Mouse (Mus musculus) brain, embryonic 14.5 days (tissue): Measurements from ENCODE around the gene Kat2a. TPM values are rescaled to one million over a fixed set of nuclear protein-coding genes. Genes with fewer than 3 reads are reported as not detected.

Source experiments
- DNase-seq: peaks from one replicate; pipeline ENCODE4 v3.0.0-alpha.2; 2011; ENCODE audit warnings: low read depth
- CTCF ChIP-seq: fragments of 200-500 bp; IDR thresholded peaks from 2 replicates; pipeline ENCODE4 v1.5.1; 2012; ENCODE audit warnings: inconsistent platforms, mild to moderate bottlenecking, moderate library complexity, borderline replicate concordance; ENCODE audit not compliant: insufficient read depth, insufficient read length; ENCODE audit errors: extremely low read depth
- POLR2A ChIP-seq: fragments of 200-500 bp; IDR thresholded peaks from 2 replicates; pipeline ENCODE4 v1.6.1; 2012; ENCODE audit warnings: mild to moderate bottlenecking, inconsistent platforms, borderline replicate concordance; ENCODE audit not compliant: poor library complexity, insufficient read depth, insufficient read length, severe bottlenecking; ENCODE audit errors: extremely low read depth
- polyA plus RNA-seq: library from polyadenylated mRNA; depleted of rRNA; stranded (reverse); fragments of >200 nt; gene quantifications from 2 replicates; pipeline ENCODE4 v1.2.3, GENCODE M21; 2012

The Kat2a gene
- polyA plus RNA-seq, 1 experiment, result 61.8 TPM

- DNase-seq, result no peak
- TF ChIP-seq POLR2A, result no peak
Observed at GRCm38 (mm10) chr11:100703366-100703765, 8.9 kb downstream of the Kat2a start.

GRCm38 (mm10) chr11:100702906-100703305 lies 9.4 kb downstream of the Kat2a start:
- no peak for DNase-seq
- no peak for TF ChIP-seq POLR2A
- no peak for TF ChIP-seq CTCF

- TF ChIP-seq CTCF (peak; percentile 84), POLR2A (no peak)
- peak; percentile 89 for DNase-seq
Observed at GRCm38 (mm10) chr11:100702081-100702851, 10.0 kb downstream of the Kat2a start.

DNA sequence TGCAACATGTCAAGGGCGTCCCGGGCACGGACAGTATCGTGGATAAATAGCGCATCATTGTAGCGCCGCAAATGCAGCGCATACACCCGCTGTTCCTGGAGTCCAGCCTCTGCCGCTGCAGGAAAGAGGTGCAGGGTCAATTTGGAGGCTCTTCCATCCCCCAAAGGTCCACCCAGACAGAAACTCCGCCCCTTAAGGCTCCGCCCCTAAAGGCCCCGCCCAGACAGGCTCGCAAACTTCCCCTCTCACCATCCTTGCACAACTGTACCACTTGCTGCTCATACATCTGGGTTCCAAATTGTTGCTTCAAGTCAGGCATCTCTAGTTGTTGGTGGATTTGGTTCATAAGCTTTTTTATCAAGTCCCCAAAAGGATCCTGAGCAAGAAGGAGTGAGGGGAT lies 11.0 kb downstream of the Kat2a start:
- no peak for TF ChIP-seq CTCF
- TF ChIP-seq POLR2A, result no peak
- no peak for DNase-seq

- no peak for TF ChIP-seq CTCF
- TF ChIP-seq POLR2A, result no peak
- DNase-seq, result no peak
Observed at GRCm38 (mm10) chr11:100700710-100701109, 11.6 kb downstream of the Kat2a start.

- TF ChIP-seq POLR2A (no peak), CTCF (no peak)
- no peak for DNase-seq
Observed at GRCm38 (mm10) chr11:100697921-100698320, 14.3 kb downstream of the Kat2a start.

DNA sequence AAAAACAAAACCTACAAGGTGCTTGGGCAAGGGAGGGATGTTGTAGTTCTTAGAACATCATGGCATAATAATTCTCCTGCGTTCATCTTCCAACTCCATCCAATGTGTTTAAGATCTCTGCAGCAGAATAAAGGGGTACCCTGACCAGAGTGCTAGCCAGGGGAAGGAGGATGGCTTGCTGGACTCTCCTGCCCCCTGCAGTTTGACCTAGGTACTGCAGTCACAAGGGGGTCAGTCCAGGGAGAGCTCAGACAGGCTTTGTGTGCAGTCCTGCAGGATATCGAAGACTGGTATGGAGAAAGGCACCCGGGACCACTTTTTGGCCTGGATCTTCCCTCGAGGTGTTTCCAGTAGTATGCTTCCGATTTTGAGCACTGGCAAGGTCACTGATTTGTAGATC lies 17.3 kb downstream of the Kat2a start:
- TF ChIP-seq POLR2A (no peak), CTCF (peak; percentile 85)

DNA sequence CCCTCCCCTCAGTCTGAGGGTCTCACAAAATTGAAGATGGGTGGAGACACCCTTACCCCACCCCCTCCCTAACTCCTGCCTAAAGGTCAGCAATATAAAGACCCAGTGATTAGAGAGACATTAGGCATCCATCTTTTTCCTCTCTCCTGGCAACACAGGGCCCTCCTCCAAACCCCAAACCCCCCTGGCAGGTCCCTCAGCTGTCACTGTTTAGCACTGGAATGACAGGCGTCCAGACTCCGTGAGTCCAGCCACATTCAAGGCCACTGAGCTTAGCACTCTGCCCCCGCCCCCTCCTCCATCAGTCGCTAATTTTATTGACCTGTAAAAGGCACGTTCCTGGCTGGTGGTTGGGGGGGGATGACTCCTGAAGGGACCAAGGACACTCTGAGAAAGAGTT lies 19.1 kb downstream of the Kat2a start:
- TF ChIP-seq CTCF, result no peak
- no peak for TF ChIP-seq POLR2A
- DNase-seq, result no peak

More for the DNA sequence above, 17.3 kb downstream of the Kat2a start:
- peak; percentile 70 for DNase-seq

- TF ChIP-seq CTCF (no peak), POLR2A (no peak)
- DNase-seq, result no peak
Observed at GRCm38 (mm10) chr11:100692164-100692616, 20.1 kb downstream of the Kat2a start, which contains the start of gene Zfp385c. TSS of gene Zfp385c (minus strand) at chr11:100692455.

DNA sequence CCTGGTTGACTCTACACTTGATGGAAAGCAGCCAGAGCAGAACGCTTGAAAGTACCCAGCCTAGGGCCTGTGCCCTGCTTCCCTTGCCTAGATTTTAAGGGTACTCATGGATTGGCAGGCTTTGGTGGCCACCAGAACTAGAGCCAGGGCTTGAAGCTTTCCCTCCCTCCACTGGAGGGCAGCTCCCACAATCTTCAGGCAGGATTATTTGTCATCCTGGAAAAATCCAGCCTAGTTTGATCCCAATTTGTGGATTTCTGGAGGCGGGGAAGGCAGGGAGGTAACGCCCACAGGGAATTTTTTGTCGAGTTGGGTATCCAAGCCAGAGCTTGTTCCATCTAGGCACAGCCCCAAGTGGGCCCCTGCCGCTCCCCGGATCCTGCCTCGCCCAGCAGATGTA lies 21.9 kb downstream of the Kat2a start:
- TF ChIP-seq POLR2A, result no peak
- TF ChIP-seq CTCF, result no peak
- DNase-seq, result no peak

- no peak for DNase-seq
- no peak for TF ChIP-seq CTCF
- TF ChIP-seq POLR2A, result no peak
Observed at GRCm38 (mm10) chr11:100688443-100688842, 23.8 kb downstream of the Kat2a start.

DNA sequence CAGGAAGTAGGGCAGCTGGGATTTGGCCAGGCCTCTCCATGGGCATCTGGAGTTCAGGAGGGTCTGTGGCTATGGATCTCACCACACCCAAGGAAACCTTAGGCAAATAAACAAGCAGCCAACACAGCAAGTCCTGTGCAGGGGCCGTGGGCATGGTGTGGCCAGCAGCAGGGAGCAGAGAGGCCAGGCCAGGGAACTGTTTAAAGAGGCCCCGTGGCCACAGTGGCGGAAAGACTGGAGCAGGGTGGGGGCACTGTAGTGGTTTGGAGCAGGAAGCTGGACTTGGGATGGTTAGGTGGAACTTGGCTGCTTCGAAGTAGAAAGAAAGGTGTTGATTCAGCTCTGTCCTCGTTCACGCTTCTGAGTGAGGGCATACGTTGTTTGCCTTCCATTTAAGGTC lies 25.0 kb downstream of the Kat2a start:
- TF ChIP-seq POLR2A (no peak), CTCF (no peak)
- no peak for DNase-seq

- DNase-seq, result no peak
- no peak for TF ChIP-seq POLR2A
- TF ChIP-seq CTCF, result no peak
Observed at GRCm38 (mm10) chr11:100685371-100685770, 26.9 kb downstream of the Kat2a start.

GRCm38 (mm10) chr11:100684084-100684483 lies 28.2 kb downstream of the Kat2a start:
- no peak for DNase-seq
- TF ChIP-seq CTCF, result no peak
- TF ChIP-seq POLR2A, result no peak
